Mouse (Mus musculus) CH12.LX (cell line): Measurements from ENCODE around the gene Arpc5.

Source experiments
- CHD2 ChIP-seq: IDR thresholded peaks from 2 replicates; pipeline ENCODE4 v1.6.1; 2011; ENCODE audit warnings: low read length, improper control_type of control experiment
- CTCF ChIP-seq, 2 experiments: IDR thresholded peaks in 1 of 2; conservative IDR thresholded peaks in 1 of 2; 2 replicates each; pipeline ENCODE4 v1.5.1; 2011 to 2012; ENCODE audit warnings: low read depth in 2 of 2, low read length in 2 of 2, improper control_type of control experiment in 1 of 2, inconsistent platforms in 1 of 2, mild to moderate bottlenecking in 1 of 2, moderate library complexity in 1 of 2
- EP300 ChIP-seq: IDR thresholded peaks from 2 replicates; pipeline ENCODE4 v1.6.1; 2011; ENCODE audit warnings: low read length, improper control_type of control experiment
- MAX ChIP-seq: IDR thresholded peaks from 2 replicates; pipeline ENCODE4 v1.6.1; 2011; ENCODE audit warnings: low read length, improper control_type of control experiment
- POLR2A ChIP-seq: IDR thresholded peaks from 2 replicates; pipeline ENCODE4 v1.6.1; 2011; ENCODE audit warnings: low read depth, mild to moderate bottlenecking, improper control_type of control experiment, low read length
- POLR2AphosphoS2 ChIP-seq: IDR thresholded peaks from 2 replicates; pipeline ENCODE4 v1.6.1; 2011; ENCODE audit warnings: low read depth, low read length, improper control_type of control experiment
- SIN3A ChIP-seq: IDR thresholded peaks from 2 replicates; pipeline ENCODE4 v1.6.1; 2012; ENCODE audit warnings: low read length, improper control_type of control experiment, inconsistent platforms

GRCm38 (mm10) chr1:152738793-152739192 lies 27.5 kb upstream of the Arpc5 start:
- TF ChIP-seq CHD2 (no peak), CTCF (conservative IDR thresholded peaks at IDR 0.05 in 1 of 2, IDR thresholded peaks at IDR 0.05 in 1 of 2; ENCODE audit: low read depth in 2 of 2, low read length in 2 of 2) (no peak), POLR2A (no peak), EP300 (no peak), MAX (no peak), POLR2AphosphoS2 (no peak), SIN3A (no peak)
